Mouse (Mus musculus) fat pad, adult 2 months (tissue): ENCODE measurements at regions not wholly inside any gene's neighbourhood (a gene's known extent, or its start where the extent isn't known, plus 50 kb on each side); places are given as distances from the start of the nearest gene placed in this dataset.

Experiments
- DNase-seq: peaks from one replicate; pipeline ENCODE4 v3.0.0-alpha.2; 2011; ENCODE audit warnings: low read depth, low spot score; ENCODE audit errors: extremely low read depth

DNA sequence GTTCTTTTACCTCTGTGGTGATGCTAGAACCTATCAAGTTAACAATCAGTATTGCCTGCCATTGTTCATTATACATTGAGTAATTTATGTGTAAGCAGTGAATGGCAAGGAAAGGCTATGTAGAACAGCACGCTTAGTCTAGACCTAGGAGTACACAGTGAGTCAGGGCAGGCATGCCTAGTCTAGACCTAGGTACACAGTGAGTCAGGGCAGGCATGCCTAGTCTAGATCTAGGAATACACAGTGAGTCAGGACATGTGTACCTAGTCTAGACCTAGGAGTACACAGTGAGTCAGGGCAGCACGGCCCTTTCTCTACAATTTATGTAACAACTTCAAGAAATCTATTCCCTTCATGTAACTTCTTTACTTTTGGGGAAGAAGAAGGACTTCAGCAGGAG is 347.2 kb downstream of the Tmem232 start:
- no peak for DNase-seq

GRCm38 (mm10) chr17:65192432-65193059 is 348.0 kb downstream of the Tmem232 start:
- DNase-seq = no peak

DNA sequence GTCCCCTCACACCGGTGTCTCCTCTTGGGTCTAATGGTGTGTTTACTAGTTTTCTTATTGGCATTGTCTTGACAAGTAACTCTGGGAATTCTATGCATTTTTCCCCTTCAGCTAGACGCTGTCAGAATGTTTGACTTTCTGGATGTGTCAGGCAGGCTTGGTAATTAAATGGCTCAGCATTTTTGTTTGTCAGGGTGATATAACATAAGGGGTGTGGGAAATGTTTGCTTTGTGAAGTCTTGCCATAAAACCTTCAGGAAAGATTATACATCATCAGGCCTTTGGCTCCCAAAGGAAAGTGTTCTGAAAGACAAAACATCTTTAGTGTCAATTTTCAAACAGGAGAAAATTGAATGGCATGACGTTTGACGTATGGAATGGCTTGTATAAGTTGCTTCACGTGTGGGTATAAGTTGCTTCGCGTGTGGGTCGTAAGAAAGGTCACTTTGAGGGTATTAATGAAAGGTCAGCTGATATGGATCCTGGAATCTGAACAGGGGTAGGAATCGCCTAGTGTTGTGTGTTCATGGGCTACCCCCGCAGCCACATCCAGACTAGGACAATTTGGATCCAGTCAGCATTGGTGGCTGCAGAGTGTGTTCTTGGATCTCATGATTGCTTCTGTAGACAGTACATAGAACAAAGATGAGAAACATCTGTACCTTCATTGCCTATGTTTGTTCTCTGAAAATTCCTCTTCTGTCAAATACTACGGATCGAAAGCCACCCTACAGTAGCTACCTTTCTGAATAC is 349.6 kb downstream of the Tmem232 start:
- no peak for DNase-seq

- no peak for DNase-seq
Measured at GRCm38 (mm10) chr17:65181164-65181563, 345.3 kb upstream of the 4930583I09Rik start.

DNA sequence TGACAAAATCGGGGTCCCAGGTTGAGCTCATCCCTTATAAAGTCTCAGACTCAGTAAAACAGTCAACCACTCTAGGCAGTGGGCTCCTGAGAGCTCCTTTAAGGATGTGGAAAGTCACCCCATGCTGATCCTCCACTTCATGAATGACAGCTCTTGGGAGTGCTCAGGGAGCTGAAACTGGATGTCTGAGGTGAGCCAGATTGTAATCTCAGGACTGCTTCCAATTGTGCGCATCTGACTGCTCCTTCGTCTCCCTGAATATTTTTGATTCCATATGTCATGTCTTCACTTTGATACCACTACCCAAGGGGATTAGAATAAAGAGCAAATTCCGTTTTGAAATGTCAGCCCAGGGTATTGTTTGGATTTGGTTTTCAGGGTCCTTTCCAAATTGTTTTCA is 339.9 kb upstream of the 4930583I09Rik start:
- no peak for DNase-seq

DNA sequence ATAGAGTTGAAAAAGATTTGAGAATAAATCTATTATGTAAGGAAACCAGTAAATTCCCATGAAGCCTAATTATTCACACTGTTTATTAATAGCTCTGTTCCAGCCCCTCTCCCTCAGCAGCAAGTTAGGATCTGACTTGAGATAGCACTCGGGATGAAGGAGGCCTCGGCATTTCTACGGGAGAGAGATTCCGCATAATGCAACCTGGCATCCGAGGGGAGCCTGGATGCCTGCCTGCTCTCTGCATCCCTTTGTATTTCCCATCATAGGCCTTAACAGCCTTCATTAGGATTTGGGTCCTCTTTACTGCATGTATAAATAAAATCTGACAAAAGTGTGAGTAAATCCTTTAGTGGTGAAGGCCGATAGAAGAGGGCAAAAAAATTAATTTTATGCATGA is 338.2 kb upstream of the 4930583I09Rik start:
- no peak for DNase-seq

- no peak for DNase-seq
Measured at GRCm38 (mm10) chr17:65173236-65173635, 337.4 kb upstream of the 4930583I09Rik start.

DNA sequence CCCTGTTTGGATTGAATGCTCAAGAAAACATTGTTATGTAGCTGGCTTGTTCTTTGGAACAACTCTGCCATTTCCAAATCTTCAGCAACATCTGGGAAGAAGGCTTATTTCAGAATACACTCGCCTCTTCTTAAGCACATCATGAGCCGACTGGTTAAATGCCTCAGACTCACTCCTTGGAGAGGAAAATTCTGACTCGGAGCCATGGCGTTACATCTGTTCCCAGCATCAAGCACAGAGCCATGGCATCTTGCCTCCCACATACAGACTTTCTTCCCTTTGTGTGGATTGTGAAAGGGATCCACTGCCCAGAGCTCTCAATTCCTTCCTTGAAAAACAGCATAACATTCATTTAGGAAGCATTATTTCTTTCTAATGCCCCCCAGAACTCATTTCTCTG is 334.8 kb upstream of the 4930583I09Rik start:
- DNase-seq = no peak

DNA sequence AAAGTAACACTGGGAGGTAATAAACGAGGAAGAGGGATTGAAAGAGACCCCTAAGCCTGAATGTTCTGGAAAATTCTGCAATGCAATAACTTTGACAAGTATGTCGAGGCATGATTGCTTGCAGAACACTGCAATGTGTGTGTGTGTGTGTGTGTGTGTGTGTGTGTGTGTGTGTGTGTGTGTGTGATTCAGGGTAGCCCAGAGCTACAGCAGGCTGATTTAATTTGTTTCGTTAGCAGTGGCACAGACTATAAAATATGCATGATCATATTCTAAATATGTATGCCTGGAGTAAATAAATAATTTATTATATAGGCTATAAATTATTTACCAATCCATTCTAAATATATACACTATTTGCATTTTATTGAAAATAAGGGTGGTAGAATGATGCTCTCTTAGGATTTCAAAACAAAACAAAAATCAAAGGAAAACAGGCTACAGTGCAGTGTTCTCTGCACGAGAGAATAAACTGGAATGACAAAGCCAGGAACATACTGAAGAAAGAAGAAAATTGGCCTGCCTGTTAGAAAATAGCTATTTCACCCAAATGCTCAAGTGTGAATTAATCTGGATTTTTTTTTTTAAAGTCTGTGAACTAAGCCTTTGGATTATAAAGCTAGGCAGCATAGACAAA is 334.2 kb upstream of the 4930583I09Rik start:
- DNase-seq = no peak

DNA sequence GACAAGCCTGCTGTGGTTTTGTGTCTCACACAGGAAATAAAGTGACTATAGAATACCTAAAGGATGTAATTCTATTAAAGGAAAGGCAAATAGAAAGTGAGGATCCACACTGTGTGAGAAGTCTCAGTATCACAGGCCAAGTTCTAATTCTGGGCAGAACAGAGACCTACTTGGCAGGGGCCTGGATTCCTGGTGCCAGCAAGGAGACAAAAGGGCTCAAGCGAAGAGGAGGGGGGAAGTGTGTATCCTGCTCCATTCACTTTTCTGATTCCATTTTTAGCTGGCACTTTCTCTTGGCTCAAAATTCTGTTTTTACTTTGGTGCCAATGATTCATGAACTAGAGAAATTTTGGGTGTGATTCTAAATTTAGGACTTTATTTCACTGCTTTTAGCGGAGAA is 310.5 kb upstream of the 4930583I09Rik start:
- DNase-seq = no peak

DNA sequence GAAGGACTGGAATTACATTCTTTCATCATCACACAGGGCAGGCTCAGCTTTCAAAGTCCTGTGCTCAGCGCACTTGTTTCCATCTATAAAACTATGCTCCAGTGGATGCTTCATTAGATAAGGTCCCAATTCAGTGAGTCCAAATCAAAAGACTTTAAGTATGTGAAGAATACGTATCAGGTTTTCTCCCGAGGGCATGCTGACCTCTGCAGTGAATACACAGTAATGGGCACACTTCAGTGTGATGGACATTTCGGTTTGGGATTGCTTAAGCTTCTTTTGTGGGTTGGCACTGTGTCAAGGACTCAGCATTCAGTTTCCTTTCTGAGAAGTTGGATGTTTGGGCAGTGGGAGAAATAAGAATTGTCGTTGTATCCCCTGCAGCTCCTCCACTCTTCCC is 278.8 kb upstream of the 4930583I09Rik start:
- DNase-seq = no peak

- DNase-seq = no peak
Measured at GRCm38 (mm10) chr17:65113121-65113520, 277.2 kb upstream of the 4930583I09Rik start.

DNA sequence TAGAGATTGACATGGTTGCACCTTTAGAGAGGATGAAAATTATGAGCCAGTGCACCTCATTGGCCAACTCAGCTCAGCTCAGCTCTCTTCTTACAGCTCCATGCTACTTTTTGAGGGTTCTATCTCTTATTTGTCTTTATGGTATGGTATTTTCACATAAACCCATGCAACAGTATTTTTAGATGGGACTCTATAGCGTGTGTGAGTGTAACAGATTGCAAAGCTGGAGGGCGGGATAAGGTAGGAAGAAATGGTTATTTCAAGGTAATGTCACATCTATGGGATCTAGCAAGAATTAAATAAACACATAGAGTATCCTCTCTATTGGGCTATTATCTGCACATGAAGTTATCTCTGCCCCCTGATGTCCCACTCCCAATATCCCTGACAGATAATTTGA is 269.8 kb upstream of the 4930583I09Rik start:
- DNase-seq = no peak

DNA sequence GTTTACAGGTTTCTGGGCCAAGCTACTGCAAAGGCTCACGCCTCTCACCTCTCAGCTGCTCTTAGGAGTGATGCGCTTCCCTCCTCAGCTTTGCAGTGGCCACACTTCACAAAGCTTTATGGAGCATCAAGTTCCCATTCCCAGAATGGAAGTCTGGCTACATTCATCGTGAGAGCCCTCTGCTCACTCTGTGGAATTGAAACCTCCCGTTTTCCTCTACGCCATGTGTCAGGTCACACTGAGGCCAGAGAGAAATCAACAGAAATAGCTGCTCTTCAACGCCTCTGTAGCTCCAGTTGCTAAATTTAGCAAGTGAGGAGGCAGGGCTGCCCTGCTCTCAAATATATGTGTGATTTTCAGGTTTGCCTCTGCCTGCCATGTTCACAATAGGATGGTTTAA is 265.3 kb upstream of the 4930583I09Rik start:
- DNase-seq = no peak

- no peak for DNase-seq
Measured at GRCm38 (mm10) chr17:65082249-65082648, 246.4 kb upstream of the 4930583I09Rik start.

DNA sequence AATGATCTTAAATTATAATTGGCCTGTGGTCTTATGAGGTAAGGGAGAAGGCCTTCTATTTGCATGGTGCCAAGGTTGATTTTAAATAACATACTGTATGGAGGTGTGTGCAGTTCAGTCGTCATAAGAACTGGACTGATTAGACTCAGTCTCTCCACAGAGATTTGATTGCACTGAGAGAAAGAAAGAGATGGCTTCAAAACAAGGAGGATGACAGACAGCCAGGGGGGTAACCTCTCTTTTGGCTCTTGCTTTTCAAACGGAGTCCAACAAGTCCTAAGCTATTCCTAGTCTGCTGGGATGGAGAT is 245.9 kb upstream of the 4930583I09Rik start:
- DNase-seq = no peak

- DNase-seq = peak; percentile 4
Measured at GRCm38 (mm10) chr17:65081072-65081778, 245.4 kb upstream of the 4930583I09Rik start.

DNA sequence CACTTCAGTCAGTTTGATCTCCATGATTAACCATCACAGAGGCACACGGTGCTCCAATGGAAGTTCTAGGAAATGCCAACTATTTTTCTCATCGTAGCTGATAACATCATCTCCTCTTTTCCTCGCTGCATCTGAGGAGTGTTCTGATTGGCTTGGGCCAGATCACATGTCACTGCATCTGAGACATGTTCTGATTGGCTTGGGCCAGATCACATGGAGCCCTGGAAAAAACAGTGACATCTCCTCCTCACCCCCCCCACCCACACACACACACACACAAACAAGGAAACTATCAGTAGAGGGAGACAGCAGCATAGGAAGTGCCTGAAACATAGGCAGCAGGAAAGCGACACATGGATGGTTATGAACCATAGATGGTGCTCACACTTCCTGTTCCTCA is 239.0 kb upstream of the 4930583I09Rik start:
- DNase-seq = no peak

DNA sequence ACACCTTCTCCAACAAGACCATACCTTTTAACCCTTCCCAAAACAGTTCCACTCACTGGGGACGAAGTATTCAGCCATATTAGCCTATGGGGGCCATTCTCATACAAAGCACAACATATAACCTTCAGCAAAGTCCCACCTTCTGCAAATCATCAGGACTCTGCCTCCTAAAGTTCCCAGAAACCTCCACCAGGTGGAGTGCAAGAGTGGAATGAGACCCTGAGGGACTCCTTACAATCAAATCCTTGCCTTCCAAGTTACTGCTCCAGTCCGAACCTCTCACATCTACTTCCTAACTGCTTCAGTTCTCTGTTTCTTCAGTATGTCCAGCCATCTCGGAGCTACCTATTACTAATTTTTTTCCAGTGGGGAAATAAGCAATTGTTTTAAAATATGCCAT is 235.2 kb upstream of the 4930583I09Rik start:
- no peak for DNase-seq

DNA sequence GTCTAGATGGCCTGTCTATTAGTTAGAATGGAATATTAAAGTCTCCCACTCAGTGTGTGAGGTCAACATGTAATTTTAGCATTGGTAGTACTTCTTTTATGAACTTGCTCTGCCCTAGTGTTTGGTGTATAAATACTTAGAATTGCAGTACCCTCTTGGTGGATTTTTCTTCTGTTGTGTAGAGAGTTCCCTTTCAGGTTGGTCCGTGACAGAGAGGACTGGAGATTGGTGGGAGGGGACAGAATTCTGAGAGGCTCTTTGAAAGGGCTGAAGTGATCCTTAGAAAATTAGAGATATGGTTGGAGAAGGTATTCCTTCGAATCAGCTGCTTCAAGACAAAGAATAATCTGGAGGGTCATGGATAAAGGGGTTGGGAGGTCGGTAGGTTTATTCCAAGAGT is 230.3 kb upstream of the 4930583I09Rik start:
- no peak for DNase-seq

DNA sequence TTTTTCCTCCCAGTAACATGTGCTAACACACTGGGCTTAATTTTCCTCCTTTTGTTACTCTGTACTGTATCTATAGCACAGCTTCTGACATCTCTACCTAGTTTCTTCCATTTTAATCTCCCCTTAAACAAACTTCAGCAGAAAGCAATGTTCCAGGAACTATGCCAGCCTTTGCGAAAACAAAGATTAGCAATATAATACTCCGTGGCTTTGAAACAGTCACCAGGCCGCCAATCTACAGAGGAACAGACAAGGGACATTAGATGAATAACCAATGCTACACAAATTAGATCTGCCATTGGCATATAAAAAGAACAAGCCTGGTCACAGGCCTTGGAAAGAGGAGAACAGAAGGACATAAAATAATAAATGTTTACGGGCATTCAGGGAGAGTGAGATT is 220.2 kb upstream of the 4930583I09Rik start:
- DNase-seq = no peak
